Mouse (Mus musculus) midbrain, postnatal 0 days (tissue): ENCODE results near the gene Dhdh. TPM values are rescaled to one million over a fixed set of nuclear protein-coding genes. Genes with fewer than 3 reads are reported as not detected.
"Not testable (repeated sequence)": the region's sequence is repeated elsewhere in the genome, so short reads cannot be mapped to it uniquely, and the experiment has no call there.

Experiments used
- ATAC-seq: fragments of 200-750 bp; cut with Nextera tagmentation; 2 replicates; pipeline ENCODE4 v1.8.0; 2017; ENCODE audit warnings: moderate number of reproducible peaks, mild to moderate bottlenecking, moderate TSS enrichment, moderate library complexity; ENCODE audit not compliant: low FRiP score
- DNase-seq: peaks from one replicate; pipeline ENCODE4 v3.0.0-alpha.2; 2015; ENCODE audit warnings: low spot score
- H3K27ac ChIP-seq: fragments of 300-500 bp; sonication (generic); 2 replicates; pipeline ENCODE4 v1.5.1; 2014; ENCODE audit warnings: low read depth, mild to moderate bottlenecking, low read length, mixed read lengths
- H3K27me3 ChIP-seq: fragments of 300-500 bp; sonication (generic); 2 replicates; pipeline ENCODE4 v1.6.1; 2014; ENCODE audit warnings: low read length, control low read depth, mixed read lengths; ENCODE audit not compliant: insufficient read depth
- H3K36me3 ChIP-seq: fragments of 300-500 bp; sonication (generic); 2 replicates; pipeline ENCODE4 v1.6.1; 2014; ENCODE audit warnings: low read length, control low read depth, mixed read lengths; ENCODE audit not compliant: insufficient read depth
- H3K4me1 ChIP-seq: fragments of 300-500 bp; sonication (generic); 2 replicates; pipeline ENCODE4 v1.6.1; 2014; ENCODE audit warnings: mild to moderate bottlenecking, control low read depth, antibody characterized with exemption, low read length, mixed read lengths; ENCODE audit not compliant: insufficient read depth
- H3K4me2 ChIP-seq: fragments of 300-500 bp; sonication (generic); 2 replicates; pipeline ENCODE4 v1.6.1; 2014; ENCODE audit warnings: low read depth, mild to moderate bottlenecking, low read length, mixed read lengths; ENCODE audit not compliant: poor library complexity, severe bottlenecking
- H3K4me3 ChIP-seq: fragments of 300-500 bp; sonication (generic); 2 replicates; pipeline ENCODE4 v1.5.1; 2014; ENCODE audit warnings: low read depth, mild to moderate bottlenecking, low read length, moderate library complexity
- H3K9ac ChIP-seq: fragments of 300-500 bp; sonication (generic); replicated peaks from 2 replicates; pipeline ENCODE4 v1.6.1; 2014; ENCODE audit warnings: mild to moderate bottlenecking, low read length, moderate library complexity, mixed read lengths; ENCODE audit not compliant: poor library complexity, severe bottlenecking
- H3K9me3 ChIP-seq: fragments of 300-500 bp; sonication (generic); 2 replicates; pipeline ENCODE4 v1.6.1; 2016; ENCODE audit warnings: low read length, control low read depth
- CTCF ChIP-seq: IDR thresholded peaks from 2 replicates; pipeline ENCODE4 v1.5.1; 2016; ENCODE audit warnings: antibody characterized with exemption, mild to moderate bottlenecking
- WGBS: fragments of 180-500 bp; shearing (Covaris S2); extraction: QIAGEN DNeasy Blood & Tissue Kit; methylation state at CpG from one replicate; pipeline ENCODE4 v1.1.7; 2014; 5-methylcytosine and 5-hydroxymethylcytosine counted together
- polyA plus RNA-seq: library from polyadenylated mRNA; unstranded; fragments of >200 nt; fragmentation: Nextera tagmentation; extraction: Ambion mirVana; gene quantifications from 2 replicates; pipeline ENCODE4 v1.2.1, GENCODE M21; 2015
- total RNA-seq: library from RNA; depleted of rRNA; stranded (reverse); fragments of >200 nt; gene quantifications from 2 replicates; pipeline ENCODE4 v1.2.3, GENCODE M21; 2014; rRNA removed

Gene Dhdh
- total RNA-seq, result 4.3 TPM in 2 replicates
- polyA plus RNA-seq, result 5.5 and 6.1 TPM in 2 replicates

DNA sequence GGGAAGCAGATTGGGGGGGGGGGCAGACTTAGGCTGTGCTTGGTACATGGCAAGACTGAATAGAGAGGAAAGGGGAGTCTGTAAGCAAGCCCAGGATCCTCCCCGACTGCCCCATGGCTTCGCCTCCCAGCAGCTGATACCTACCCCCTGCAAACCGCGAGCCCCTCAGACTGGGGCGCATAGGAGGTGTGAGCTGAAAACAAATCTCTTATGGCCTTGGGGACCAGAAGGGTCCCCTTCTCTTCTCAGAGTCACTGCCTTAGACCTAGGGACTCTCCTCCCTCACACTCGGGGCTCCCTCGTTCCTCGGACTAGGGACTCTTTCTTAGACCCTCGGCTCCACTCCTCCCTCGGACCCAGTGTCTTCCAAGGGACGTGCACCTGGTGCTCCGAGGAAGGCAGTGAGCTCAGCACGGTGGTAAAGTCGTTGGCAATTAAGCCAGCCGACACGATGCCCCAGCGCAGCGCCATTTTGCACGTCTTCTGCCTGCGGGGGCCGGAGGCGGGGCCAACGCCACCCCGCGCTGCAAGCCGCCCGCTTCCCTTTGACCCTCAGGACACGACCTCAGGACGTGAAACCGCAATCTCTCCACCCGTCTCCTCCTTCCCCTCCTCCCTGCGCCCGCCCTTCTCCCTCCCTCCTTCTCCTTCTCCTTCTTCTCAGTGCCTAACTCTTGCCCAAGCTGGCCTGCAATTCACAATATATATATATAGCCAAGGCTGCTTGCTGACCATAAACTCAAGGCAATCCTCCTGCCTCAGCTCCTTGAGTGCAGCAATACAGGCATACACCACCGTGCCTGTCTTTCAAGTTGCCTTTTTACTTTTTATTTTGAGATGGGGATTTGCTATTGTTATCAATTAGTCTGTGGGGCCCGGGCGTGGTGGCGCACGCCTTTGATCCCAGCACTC lies at the start of gene Dhdh:
TSS of gene Dhdh (minus strand) at position 513 of the 912 bp plus-strand sequence.
- H3K4me1 ChIP-seq, result 0 out of 2 replicates have a peak, but pooled peaks cover 3% of the 10 kb centered on the region
- peak within 1 kb of the TSS; percentile 90 for H3K27ac ChIP-seq
- H3K4me3 ChIP-seq, result peak within 1 kb of the TSS; percentile 37
- ATAC-seq, result peak; percentile 67
- peak; percentile 61 for DNase-seq
- no peaks in the 10 kb centered on the region for H3K27me3 ChIP-seq
- peak within 1 kb of the TSS; percentile 63 for H3K9ac ChIP-seq
- WGBS, result 10% methylated on average over 32 of the region's 38 CpGs
- H3K4me2 ChIP-seq, result peak within 1 kb of the TSS; percentile 67
- TF ChIP-seq CTCF, result no peak
- peaks cover 10% of the 10 kb centered on the region for H3K36me3 ChIP-seq
- H3K9me3 ChIP-seq, result no peaks in the 10 kb centered on the region

DNA sequence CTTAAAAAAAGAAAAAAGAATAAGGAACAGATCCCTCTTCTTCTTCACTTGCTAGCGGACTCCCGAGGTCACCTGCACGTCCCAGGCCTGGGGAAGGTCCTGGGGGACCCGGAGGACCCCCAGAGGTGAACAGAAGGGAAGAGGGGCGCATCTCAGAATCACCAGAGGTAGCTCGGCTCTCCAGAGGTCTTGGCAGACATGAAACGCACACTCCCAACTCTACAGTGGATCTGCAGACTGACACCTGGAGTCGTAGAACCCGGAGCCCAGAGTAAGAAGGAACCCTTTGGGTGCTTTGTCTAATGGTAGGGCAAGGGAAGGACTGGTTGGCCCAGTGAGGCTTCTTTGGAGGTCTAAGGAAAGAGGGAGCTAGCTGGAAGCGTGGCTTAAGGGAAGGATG lies 49.0 kb upstream of the Dhdh start:
- Histone ChIP-seq H3K4me1 (peaks cover 4% of the 10 kb centered on the region; the same call in 1 of the 2 replicates), H3K36me3 (no peaks in the 10 kb centered on the region), H3K27me3 (no peaks in the 10 kb centered on the region), H3K4me3 (peak overlapping the region; percentile 60), H3K9ac (peak overlapping the region; percentile 73), H3K9me3 (no peaks in the 10 kb centered on the region), H3K4me2 (peak overlapping the region; percentile 77), H3K27ac (peak overlapping the region; percentile 80)
- ATAC-seq (no peak), DNase-seq (no peak)
- WGBS, result 80% methylated on average over 10 of the region's 10 CpGs
- TF ChIP-seq CTCF, result no peak

DNA sequence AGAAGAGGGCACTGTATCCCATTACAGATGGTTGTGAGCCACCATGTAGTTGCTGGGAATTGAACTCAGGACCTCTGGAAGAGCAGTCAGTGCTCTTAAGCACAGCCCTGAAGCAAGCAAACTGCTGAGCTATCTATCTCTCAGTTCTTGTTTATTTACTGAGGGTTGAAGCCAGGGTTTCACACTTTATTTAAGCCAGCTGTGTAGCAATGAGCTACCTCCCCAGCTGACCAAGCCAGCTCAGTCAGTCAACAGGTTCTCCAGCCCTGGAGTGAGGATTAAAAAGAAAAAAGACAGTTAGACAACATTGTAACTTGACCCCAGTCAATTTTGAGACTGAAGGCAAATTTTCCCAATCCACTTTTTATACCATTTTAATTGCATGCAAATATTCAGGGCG lies 47.1 kb upstream of the Dhdh start:
- Histone ChIP-seq H3K4me2 (no peak overlapping the region), H3K9me3 (no peaks in the 10 kb centered on the region), H3K4me1 (peaks cover 4% of the 10 kb centered on the region; the same call in 1 of the 2 replicates), H3K27ac (no peak overlapping the region), H3K9ac (no peak overlapping the region), H3K27me3 (no peaks in the 10 kb centered on the region), H3K4me3 (no peak overlapping the region), H3K36me3 (no peaks in the 10 kb centered on the region)
- DNase-seq, result no peak
- no peak for ATAC-seq
- 0 out of 2 replicates have a peak, but pooled peaks have one; percentile 15 for TF ChIP-seq CTCF
- 85% methylated on average over 1 of the region's 1 CpGs for WGBS

DNA sequence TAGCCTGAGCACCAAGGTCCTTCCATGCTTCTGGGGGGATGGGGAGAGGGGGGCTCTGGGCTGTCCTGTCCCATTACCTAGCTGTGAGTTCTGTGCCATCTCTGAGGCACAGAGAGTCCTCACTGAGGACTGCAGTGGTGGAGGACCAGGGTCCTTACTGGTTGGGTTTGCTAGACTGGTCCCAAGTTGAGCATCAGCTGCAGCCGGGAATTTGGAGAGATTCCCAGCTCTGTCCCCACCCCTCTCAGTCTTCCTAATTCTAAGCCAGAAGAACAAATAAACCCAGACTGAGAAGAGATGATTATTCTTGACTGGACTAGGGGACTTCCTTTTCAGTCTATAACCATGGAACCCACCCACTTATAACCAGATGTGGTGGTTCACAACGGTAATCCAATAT lies 42.0 kb upstream of the Dhdh start:
- no peak overlapping the region for H3K4me2 ChIP-seq
- TF ChIP-seq CTCF, result no peak
- H3K9me3 ChIP-seq, result no peaks in the 10 kb centered on the region
- 64% methylated on average over 2 of the region's 2 CpGs for WGBS
- 0 out of 2 replicates have a peak overlapping the region, but pooled peaks have one; percentile 29 for H3K9ac ChIP-seq
- no peak overlapping the region for H3K4me3 ChIP-seq
- no peak overlapping the region for H3K27ac ChIP-seq
- no peaks in the 10 kb centered on the region for H3K4me1 ChIP-seq
- no peak for ATAC-seq
- DNase-seq, result no peak
- no peaks in the 10 kb centered on the region for H3K36me3 ChIP-seq
- H3K27me3 ChIP-seq, result no peaks in the 10 kb centered on the region

DNA sequence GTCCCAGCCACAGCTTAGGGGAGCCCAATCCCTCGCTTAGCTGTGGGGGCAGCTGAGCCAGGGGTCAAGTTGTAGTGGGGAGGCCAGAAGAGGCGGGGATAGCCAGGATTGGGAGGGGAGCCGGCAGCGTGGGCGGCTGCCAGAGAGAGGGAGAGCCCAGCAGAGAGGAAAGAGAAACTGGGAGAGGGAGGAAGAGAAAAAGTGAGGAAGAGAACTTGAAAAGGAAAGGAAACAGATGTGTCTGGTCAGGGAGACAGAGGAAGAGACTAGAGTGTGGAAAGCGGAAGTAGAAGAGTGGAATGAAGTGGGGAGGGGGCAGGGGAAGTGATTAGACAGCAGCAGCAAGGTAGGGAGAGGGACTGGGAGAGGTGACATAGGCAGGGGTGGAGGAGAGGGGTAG lies 40.9 kb upstream of the Dhdh start:
- Histone ChIP-seq H3K9ac (no peak overlapping the region), H3K36me3 (no peaks in the 10 kb centered on the region), H3K27ac (no peak overlapping the region), H3K9me3 (no peaks in the 10 kb centered on the region), H3K27me3 (no peaks in the 10 kb centered on the region), H3K4me2 (no peak overlapping the region), H3K4me3 (no peak overlapping the region), H3K4me1 (peaks cover 8% of the 10 kb centered on the region; the same call in 1 of the 2 replicates)
- TF ChIP-seq CTCF, result no peak
- 22% methylated on average over 6 of the region's 6 CpGs for WGBS
- DNase-seq, result no peak
- no peak for ATAC-seq

DNA sequence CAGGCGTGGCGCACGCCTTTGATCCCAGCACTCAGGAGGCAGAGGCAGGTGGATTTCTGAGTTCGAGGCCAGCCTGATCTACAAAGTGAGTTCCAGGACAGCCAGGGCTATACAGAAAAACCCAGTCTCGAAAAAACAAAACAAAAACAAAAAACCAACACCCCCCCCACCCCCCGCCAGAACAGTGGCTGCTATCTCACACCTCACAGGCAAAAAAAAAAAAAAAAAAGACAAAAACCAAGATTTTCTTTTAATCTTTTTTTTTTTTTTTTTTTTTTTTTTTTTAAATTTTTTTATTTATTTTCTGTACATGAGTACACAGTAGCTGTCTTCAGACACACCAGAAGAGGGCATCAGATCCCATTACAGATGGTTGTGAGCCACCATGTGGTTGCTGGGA lies 38.6 kb upstream of the Dhdh start:
- not testable (repeated sequence) for H3K36me3 ChIP-seq, ATAC-seq, DNase-seq, H3K27me3 ChIP-seq, H3K4me3 ChIP-seq, H3K4me1 ChIP-seq, H3K9me3 ChIP-seq, H3K27ac ChIP-seq, H3K9ac ChIP-seq, H3K4me2 ChIP-seq
- 93% methylated on average over 6 of the region's 6 CpGs for WGBS
